Mouse (Mus musculus) bone marrow macrophage, adult 2 months (primary cell): ENCODE results near the gene Cdh3.

Experiments used
- CTCF ChIP-seq: IDR thresholded peaks from 2 replicates; pipeline ENCODE4 v1.5.1; 2012; ENCODE audit warnings: low read depth, mild to moderate bottlenecking, low read length, moderate library complexity
- POLR2A ChIP-seq: IDR thresholded peaks from 2 replicates; pipeline ENCODE4 v1.6.1; 2012; ENCODE audit warnings: mild to moderate bottlenecking, low read depth, low read length, borderline replicate concordance

DNA sequence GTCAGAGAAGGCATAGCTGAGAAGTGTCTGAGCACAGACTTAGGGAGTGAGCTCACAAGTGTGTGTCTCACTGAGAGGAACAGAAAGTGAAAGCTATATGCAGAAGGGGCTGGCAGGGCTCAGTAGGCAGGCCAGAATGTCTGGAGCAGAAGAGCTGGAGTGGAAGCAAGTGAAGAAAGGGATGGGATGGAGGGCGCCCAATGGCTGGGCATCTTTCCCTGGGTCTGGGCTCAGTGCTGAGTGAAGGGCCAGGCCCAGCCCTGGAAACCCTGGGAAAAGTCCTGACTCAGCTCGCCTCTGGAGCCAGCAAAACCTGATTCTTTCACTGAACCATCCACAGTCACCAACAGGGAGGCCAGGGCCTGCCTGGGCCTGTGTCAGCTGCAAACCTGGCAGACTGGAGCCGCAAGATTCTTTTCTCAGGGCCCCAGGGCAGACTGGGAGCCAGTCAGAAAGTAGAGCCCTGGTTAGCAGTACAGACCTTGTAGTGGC lies 53.0 kb downstream of the Cdh3 start:
- TF ChIP-seq POLR2A (no peak), CTCF (no peak; the same call in 1 of the 2 replicates)
